Mouse (Mus musculus) large intestine, adult 2 months (tissue): ENCODE measurements at regions not wholly inside any gene's neighbourhood (a gene's known extent, or its start where the extent isn't known, plus 50 kb on each side); places are given as distances from the start of the nearest gene placed in this dataset.

Experiments used
- DNase-seq: peaks from one replicate; pipeline ENCODE4 v3.0.0-alpha.2; 2012; ENCODE audit warnings: low read depth, low spot score
- WGBS: fragments of 180-500 bp; shearing (Covaris S2); methylation state at CpG from one replicate; pipeline ENCODE4 v1.1.7; 2018; 5-methylcytosine and 5-hydroxymethylcytosine counted together

GRCm38 (mm10) chr12:110385801-110386599 is 60.9 kb upstream of the Ppp2r5c start:
- DNase-seq = no peak
- 81% methylated on average over 20 of the region's 20 CpGs for WGBS

DNA sequence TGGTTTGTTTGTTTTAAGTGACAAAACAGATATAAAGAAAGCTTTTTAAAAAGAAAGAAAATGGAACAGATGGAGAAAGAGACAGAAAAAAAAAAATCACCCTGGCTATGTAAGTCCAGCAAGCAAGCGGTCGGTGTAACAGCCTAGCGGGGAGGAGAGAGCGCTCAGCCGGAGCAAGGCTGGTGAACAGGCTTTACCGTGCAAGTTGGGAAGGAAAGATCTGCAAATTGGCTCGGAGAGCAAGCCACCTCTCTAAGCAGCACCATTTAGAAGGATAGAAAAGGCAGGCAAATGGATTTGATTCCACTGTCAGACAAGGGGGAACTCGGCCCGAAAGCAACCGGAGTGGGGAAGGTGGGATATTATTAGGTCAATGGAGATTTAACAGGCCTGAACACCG is 59.9 kb upstream of the Ppp2r5c start:
- WGBS = 74% methylated on average over 11 of the region's 11 CpGs

GRCm38 (mm10) chr12:110387567-110387966 is 59.4 kb upstream of the Ppp2r5c start:
- 62% methylated on average over 4 of the region's 4 CpGs for WGBS
- DNase-seq = no peak

More for the DNA sequence above, 59.9 kb upstream of the Ppp2r5c start:
- no peak for DNase-seq

GRCm38 (mm10) chr12:110389439-110389838 is 57.5 kb upstream of the Ppp2r5c start:
- no peak for DNase-seq
- WGBS = 69% methylated on average over 12 of the region's 12 CpGs

DNA sequence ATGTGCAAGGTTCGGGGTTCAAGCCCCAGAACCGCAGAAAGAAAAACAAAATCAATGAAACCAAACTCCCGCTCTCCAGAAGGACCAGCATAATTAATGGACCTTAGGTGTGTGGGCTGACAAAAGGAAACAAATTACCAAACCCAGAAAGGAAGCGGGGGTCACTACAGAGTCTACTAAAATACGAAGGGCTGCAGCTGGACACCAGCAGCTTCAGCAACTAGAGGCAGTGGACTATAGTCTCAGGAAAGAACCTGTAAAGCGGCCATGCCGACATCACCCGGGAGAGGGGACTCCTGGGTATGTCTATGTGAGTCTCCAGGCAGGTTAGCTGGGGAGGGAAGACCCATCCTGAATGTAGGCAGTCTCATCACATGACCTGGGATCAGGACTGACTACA is 55.5 kb upstream of the Ppp2r5c start:
- DNase-seq = no peak
- 81% methylated on average over 8 of the region's 8 CpGs for WGBS

DNA sequence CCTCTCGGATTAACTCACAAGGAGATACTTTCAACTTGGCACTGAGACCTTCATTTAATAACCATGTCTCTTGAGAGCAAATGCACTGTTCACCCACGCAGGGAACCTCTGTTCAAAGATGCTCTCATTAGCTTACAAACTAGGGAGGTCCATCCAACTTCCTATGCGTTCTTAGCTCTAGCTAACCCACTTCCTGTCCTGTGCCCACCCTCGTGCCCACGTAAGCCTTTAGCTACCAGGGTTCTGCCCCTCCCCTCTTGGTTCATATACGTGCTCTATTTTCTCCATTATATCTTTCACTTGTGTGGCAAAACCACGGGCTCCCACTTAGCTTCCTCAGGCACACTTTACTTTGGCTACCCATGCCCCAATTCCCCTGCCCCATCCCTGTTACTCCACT is 53.4 kb upstream of the Ppp2r5c start:
- WGBS = 71% methylated on average over 7 of the region's 7 CpGs
- no peak for DNase-seq
